Mouse (Mus musculus) CH12.LX (cell line): ENCODE results near the gene Sema4a.

ENCODE experiments used
- CHD1 ChIP-seq: IDR thresholded peaks from 2 replicates; pipeline ENCODE4 v1.6.1; 2012; ENCODE audit warnings: low read depth, low read length, improper control_type of control experiment, inconsistent platforms
- CTCF ChIP-seq, 2 experiments: IDR thresholded peaks in 1 of 2; conservative IDR thresholded peaks in 1 of 2; 2 replicates each; pipeline ENCODE4 v1.5.1; 2011 to 2012; ENCODE audit warnings: low read depth in 2 of 2, low read length in 2 of 2, improper control_type of control experiment in 1 of 2, inconsistent platforms in 1 of 2, mild to moderate bottlenecking in 1 of 2, moderate library complexity in 1 of 2
- E2F4 ChIP-seq: IDR thresholded peaks from 2 replicates; pipeline ENCODE4 v1.6.1; 2011; ENCODE audit warnings: low read depth, low read length, improper control_type of control experiment; ENCODE audit not compliant: insufficient replicate concordance
- EP300 ChIP-seq: IDR thresholded peaks from 2 replicates; pipeline ENCODE4 v1.6.1; 2011; ENCODE audit warnings: low read length, improper control_type of control experiment
- JUND ChIP-seq: conservative IDR thresholded peaks from 2 replicates; pipeline ENCODE4 v1.6.1; 2011; ENCODE audit warnings: low read depth, low read length, improper control_type of control experiment
- KAT2A ChIP-seq: IDR thresholded peaks from 2 replicates; pipeline ENCODE4 v1.6.1; 2012; ENCODE audit warnings: low read length, improper control_type of control experiment, inconsistent platforms; ENCODE audit not compliant: insufficient replicate concordance
- MAZ ChIP-seq: IDR thresholded peaks from 2 replicates; pipeline ENCODE4 v1.6.1; 2012; ENCODE audit warnings: low read depth, mild to moderate bottlenecking, inconsistent platforms, low read length, improper control_type of control experiment, moderate library complexity
- POLR2A ChIP-seq: IDR thresholded peaks from 2 replicates; pipeline ENCODE4 v1.6.1; 2011; ENCODE audit warnings: low read depth, mild to moderate bottlenecking, improper control_type of control experiment, low read length
- RCOR1 ChIP-seq: conservative IDR thresholded peaks from 2 replicates; pipeline ENCODE4 v1.6.1; 2012; ENCODE audit warnings: low read depth, mild to moderate bottlenecking, inconsistent platforms, low read length, improper control_type of control experiment
- USF2 ChIP-seq: conservative IDR thresholded peaks from 2 replicates; pipeline ENCODE4 v1.6.1; 2011; ENCODE audit warnings: low read depth, low read length, improper control_type of control experiment
- ZMIZ1 ChIP-seq: IDR thresholded peaks from 2 replicates; pipeline ENCODE4 v1.6.1; 2012; ENCODE audit warnings: low read depth, mild to moderate bottlenecking, inconsistent platforms, low read length, improper control_type of control experiment
- ZNF384 ChIP-seq: IDR thresholded peaks from 2 replicates; pipeline ENCODE4 v1.6.1; 2012; ENCODE audit warnings: low read depth, low read length, improper control_type of control experiment, inconsistent platforms

DNA sequence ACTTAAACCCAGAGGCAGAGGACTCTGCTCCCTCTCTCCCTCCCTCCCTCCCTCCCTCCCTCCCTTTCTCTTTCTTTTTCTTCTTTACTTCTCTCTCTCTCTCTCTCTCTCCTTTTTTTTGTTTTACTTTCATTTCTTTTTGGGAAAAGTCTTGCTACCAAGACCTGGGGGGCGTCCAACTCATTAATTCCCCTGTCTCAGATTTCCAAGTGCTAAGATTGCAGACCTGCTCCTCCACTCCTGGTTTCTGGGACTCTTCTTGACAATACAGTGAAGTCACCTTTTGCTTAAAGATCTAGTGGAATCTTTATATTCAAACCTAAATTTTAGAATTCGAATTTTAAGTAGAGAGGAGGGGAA lies 35.7 kb downstream of the Sema4a start:
- no peak; the same call in 1 of the 2 replicates for TF ChIP-seq POLR2A
- TF ChIP-seq CTCF (conservative IDR thresholded peaks at IDR 0.05 in 1 of 2, IDR thresholded peaks at IDR 0.05 in 1 of 2; ENCODE audit: low read depth in 2 of 2, low read length in 2 of 2) = no peak
- TF ChIP-seq JUND = no peak
- no peak for TF ChIP-seq KAT2A
- no peak for TF ChIP-seq ZMIZ1
- no peak for TF ChIP-seq CHD1
- no peak for TF ChIP-seq ZNF384
- TF ChIP-seq MAZ = no peak; the same call in 1 of the 2 replicates
- TF ChIP-seq E2F4 = no peak
- TF ChIP-seq USF2 = no peak
- no peak for TF ChIP-seq EP300
- no peak for TF ChIP-seq RCOR1
